Mouse (Mus musculus): ENCODE results near the gene Golga1. TPM values are rescaled to one million over a fixed set of nuclear protein-coding genes. Genes with fewer than 3 reads are reported as not detected.
"Not testable (repeated sequence)": the region's sequence is repeated elsewhere in the genome, so short reads cannot be mapped to it uniquely, and the experiment has no call there.

The Golga1 gene
- polyA plus RNA-seq, 1 experiment from 2014 or later: 27.1 TPM

DNA sequence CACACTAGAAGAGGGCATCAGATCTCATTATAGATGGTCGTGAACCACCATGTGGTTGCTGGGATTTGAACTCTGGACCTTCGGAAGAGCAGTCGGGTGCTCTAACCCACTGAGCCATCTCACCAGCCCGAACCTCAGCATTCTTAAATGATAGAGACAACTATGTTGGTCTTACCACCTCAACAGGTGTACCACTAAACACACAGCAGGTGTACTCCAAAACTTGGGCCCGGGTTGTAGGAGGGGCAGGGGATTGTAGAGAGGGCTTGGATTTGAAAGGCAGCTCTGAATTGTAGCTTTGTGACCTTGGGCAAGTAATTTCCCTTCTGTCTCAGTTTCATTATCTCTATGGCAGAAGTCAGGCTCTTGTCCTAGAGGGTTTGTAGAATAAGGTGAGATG, 55.2 kb downstream of the Golga1 start:
- not testable (repeated sequence) for H3K9me3 ChIP-seq (ENCODE audit: control insufficient read depth, low read length); H3K4me2 ChIP-seq (ENCODE audit: low read length); ATAC-seq; H3K27ac ChIP-seq (ENCODE audit: low read depth, low read length); H3K27me3 ChIP-seq (replicated peaks; ENCODE audit: control insufficient read depth, insufficient read depth, low read length); H3K4me3 ChIP-seq (ENCODE audit: low read length); H3K9ac ChIP-seq (ENCODE audit: low read depth, low read length)
- WGBS: 93% methylated on average over 5 of the region's 5 CpGs
- peaks cover 14% of the 10 kb centered on the region; the same call in 1 of the 2 replicates for H3K36me3 ChIP-seq (ENCODE audit: control insufficient read depth, insufficient read depth, low read length)
- peaks cover 31% of the 10 kb centered on the region for H3K4me1 ChIP-seq (ENCODE audit: control insufficient read depth, insufficient read depth, low read depth, low read length)

DNA sequence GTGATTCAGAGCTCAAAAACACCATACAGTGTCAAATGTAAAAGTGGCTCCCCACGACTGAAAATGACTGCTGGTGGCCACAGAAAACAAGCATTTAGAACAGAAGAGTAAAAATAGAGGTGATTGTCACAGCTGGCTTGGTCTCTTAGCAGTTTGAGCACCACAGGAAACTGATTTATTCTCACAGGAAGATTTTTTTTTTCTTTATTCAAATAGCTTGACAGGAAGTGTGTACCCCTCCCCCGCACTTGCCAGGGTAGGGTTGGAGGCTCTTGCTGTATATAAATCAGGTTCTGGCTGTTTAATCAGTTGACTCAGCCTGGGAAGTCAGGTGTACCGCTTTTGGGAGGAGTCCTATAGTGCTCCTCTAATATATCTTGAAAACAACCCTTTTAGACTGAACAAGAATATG, 56.4 kb downstream of the Golga1 start:
- Histone ChIP-seq H3K4me3 (ENCODE audit: low read length) (peak overlapping the region; percentile 84), H3K9me3 (ENCODE audit: control insufficient read depth, low read length) (no peaks in the 10 kb centered on the region), H3K27me3 (replicated peaks; ENCODE audit: control insufficient read depth, insufficient read depth, low read length) (no peaks in the 10 kb centered on the region), H3K36me3 (ENCODE audit: control insufficient read depth, insufficient read depth, low read length) (peaks cover 6% of the 10 kb centered on the region; the same call in 1 of the 2 replicates), H3K27ac (ENCODE audit: low read depth, low read length) (peak overlapping the region; percentile 88), H3K4me1 (ENCODE audit: control insufficient read depth, insufficient read depth, low read depth, low read length) (peaks cover 35% of the 10 kb centered on the region), H3K9ac (ENCODE audit: low read depth, low read length) (peak overlapping the region; percentile 95), H3K4me2 (ENCODE audit: low read length) (peak overlapping the region; percentile 95)
- ATAC-seq: no peak
- 36% methylated on average over 3 of the region's 3 CpGs for WGBS

DNA sequence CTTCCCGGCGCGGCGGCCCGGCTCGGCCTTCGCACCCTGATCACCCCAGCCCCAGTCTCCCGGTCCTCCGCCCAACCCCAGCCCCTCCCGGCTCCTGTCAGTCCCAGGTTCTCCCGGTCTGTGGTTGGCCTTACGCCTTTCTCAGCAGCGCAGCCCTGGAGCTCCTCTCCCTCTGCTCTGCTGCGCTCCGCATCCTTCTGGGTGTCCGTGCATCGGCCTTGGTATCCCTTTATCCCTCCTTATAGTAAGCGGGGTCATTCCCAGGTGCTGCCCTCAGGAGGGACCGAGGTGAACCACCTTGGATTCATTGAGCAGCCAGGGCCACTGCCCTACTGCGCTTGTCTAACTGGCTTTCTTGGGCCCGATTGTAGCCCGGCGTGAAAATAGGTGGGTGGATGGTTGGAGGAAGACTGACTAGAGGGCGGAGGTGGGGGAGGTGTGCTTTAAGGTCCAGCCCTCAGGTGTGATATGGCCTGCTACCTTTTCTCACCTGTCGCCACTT, 56.9 kb downstream of the Golga1 start:
- WGBS: 1% methylated on average over 23 of the region's 25 CpGs
- Histone ChIP-seq H3K4me3 (ENCODE audit: low read length) (peak overlapping the region; percentile 84), H3K27ac (ENCODE audit: low read depth, low read length) (peak overlapping the region; percentile 88), H3K27me3 (replicated peaks; ENCODE audit: control insufficient read depth, insufficient read depth, low read length) (no peaks in the 10 kb centered on the region), H3K9me3 (ENCODE audit: control insufficient read depth, low read length) (no peaks in the 10 kb centered on the region), H3K4me2 (ENCODE audit: low read length) (peak overlapping the region; percentile 95), H3K4me1 (ENCODE audit: control insufficient read depth, insufficient read depth, low read depth, low read length) (peaks cover 40% of the 10 kb centered on the region), H3K36me3 (ENCODE audit: control insufficient read depth, insufficient read depth, low read length) (peaks cover 6% of the 10 kb centered on the region; the same call in 1 of the 2 replicates), H3K9ac (ENCODE audit: low read depth, low read length) (peak overlapping the region; percentile 95)
- peak; percentile 41 for ATAC-seq

DNA sequence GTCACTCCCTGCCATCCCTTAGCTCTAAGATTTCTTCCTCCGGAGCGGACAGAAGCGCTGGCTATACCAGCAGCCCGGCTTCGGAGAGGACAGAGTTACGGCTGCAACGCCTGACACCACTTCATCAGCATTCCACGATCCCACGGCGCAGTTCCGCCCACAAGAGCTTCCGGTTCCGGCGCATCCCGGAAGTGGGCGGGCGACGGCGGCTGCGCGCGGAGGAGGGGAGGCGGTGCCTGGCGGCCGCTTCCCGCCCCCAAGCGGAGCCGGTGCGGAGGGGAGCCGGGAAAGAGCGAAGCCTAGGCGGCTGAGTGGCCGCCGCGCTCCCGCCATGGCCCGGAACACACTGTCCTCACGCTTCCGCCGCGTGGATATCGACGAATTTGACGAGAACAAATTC, 57.5 kb downstream of the Golga1 start:
- Histone ChIP-seq H3K27me3 (replicated peaks; ENCODE audit: control insufficient read depth, insufficient read depth, low read length) (no peaks in the 10 kb centered on the region), H3K9me3 (ENCODE audit: control insufficient read depth, low read length) (no peaks in the 10 kb centered on the region), H3K4me1 (ENCODE audit: control insufficient read depth, insufficient read depth, low read depth, low read length) (peaks cover 45% of the 10 kb centered on the region), H3K9ac (ENCODE audit: low read depth, low read length) (peak overlapping the region; percentile 95), H3K4me3 (ENCODE audit: low read length) (peak overlapping the region; percentile 84), H3K4me2 (ENCODE audit: low read length) (peak overlapping the region; percentile 95), H3K36me3 (ENCODE audit: control insufficient read depth, insufficient read depth, low read length) (peaks cover 3% of the 10 kb centered on the region; the same call in 1 of the 2 replicates), H3K27ac (ENCODE audit: low read depth, low read length) (peak overlapping the region; percentile 88)
- under 1% methylated on average over 31 of the region's 44 CpGs for WGBS
- ATAC-seq: peak; percentile 89

DNA sequence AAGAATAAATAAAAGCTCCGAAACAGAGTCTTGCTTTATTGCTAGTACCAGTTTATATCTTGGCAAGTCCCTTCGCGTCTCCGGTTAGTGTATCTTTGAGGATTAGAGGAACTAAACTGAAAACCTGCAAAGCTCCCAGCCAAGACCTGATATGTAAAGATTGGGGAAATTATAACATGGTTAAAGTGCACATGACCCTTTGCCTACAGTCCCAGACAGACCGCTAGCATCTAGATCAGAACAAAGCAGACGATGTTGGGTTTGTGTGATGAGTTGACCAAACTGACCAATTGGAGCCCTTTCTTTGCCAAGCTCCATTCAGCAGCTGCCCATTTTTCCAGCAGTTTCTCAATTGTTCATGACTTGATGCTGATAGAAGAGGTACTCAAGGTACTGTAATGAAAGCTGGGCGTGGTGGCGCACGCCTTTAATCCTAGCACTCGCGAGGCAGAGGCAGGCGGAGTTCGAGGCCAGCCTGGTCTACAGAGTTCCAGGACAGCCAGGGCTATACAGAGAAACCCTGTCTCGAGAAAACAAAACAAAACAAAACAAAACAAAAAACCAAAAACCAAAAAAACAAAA, 59.1 kb downstream of the Golga1 start:
- no peak for ATAC-seq
- H3K4me3 ChIP-seq (ENCODE audit: low read length): no peak overlapping the region
- no peak overlapping the region for H3K9ac ChIP-seq (ENCODE audit: low read depth, low read length)
- H3K36me3 ChIP-seq (ENCODE audit: control insufficient read depth, insufficient read depth, low read length): peaks cover 12% of the 10 kb centered on the region
- peak overlapping the region; percentile 67 for H3K4me2 ChIP-seq (ENCODE audit: low read length)
- H3K9me3 ChIP-seq (ENCODE audit: control insufficient read depth, low read length): no peaks in the 10 kb centered on the region
- 94% methylated on average over 14 of the region's 14 CpGs for WGBS
- H3K4me1 ChIP-seq (ENCODE audit: control insufficient read depth, insufficient read depth, low read depth, low read length): peaks cover 47% of the 10 kb centered on the region
- no peaks in the 10 kb centered on the region for H3K27me3 ChIP-seq (replicated peaks; ENCODE audit: control insufficient read depth, insufficient read depth, low read length)
- no peak overlapping the region for H3K27ac ChIP-seq (ENCODE audit: low read depth, low read length)

DNA sequence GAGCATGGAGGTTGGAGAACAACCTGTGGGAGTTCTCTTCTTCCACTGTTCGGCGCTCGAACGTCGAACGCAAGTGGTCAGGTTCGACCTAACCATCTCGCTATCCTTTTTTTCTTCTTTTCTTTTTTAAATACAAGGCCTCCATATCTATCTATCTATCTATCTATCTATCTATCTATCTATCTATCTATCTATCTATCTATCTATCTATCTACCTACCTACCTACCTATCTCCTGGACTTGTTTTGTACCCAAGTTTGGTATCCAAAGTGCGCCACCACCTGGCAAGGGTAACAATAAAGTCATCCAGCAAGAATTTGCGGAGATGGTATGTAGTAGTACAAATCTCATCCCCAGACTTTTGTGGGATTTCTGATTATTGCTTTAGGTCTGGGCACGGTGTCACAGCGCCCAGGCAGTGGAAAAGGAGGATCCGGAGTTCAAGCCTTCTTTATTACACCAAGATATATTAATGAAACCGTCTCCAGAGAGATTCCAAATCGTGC, 59.7 kb downstream of the Golga1 start, which contains the start of gene Rpl35:
Gene Rpl35 (minus strand): TSS at position 51 of the 506 bp plus-strand sequence.
- Histone ChIP-seq H3K27me3 (replicated peaks; ENCODE audit: control insufficient read depth, insufficient read depth, low read length) (no peaks in the 10 kb centered on the region), H3K9me3 (ENCODE audit: control insufficient read depth, low read length) (no peaks in the 10 kb centered on the region), H3K36me3 (ENCODE audit: control insufficient read depth, insufficient read depth, low read length) (peaks cover 18% of the 10 kb centered on the region), H3K4me1 (ENCODE audit: control insufficient read depth, insufficient read depth, low read depth, low read length) (peaks cover 45% of the 10 kb centered on the region), H3K9ac (ENCODE audit: low read depth, low read length) (peak within 1 kb of the TSS; percentile 82), H3K4me3 (ENCODE audit: low read length) (peak within 1 kb of the TSS; percentile 74), H3K4me2 (ENCODE audit: low read length) (peak within 1 kb of the TSS; percentile 83), H3K27ac (ENCODE audit: low read depth, low read length) (peak within 1 kb of the TSS; percentile 90)
- WGBS: 14% methylated on average over 15 of the region's 15 CpGs
- ATAC-seq: no peak

DNA sequence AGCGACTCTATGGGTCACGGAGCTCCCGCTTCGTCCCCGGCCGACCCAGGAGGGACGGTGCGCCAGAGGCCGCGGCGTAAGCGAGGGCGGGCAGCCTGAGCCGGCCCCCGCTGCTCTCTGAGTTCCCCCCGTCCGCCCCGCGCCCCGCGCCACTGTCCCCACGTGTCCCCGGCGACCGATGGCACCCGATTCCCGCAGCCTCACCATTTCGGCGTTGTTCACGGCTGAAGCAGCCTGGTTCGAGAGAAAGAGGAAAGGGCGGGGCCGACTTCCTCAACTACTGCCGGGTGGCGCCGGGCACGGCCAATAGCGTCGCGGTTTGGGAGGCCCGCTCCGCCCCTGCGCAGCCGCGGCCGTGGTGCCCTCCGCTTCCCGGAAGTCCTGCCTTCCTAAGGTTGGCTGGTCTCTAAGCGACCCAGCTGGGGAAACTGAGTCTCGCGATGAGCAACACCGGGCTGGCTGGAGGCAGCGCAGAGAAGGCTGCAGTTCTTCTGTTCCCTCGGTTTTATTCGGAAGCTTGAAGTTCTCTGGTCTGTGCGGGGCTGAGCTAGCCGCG, 60.4 kb downstream of the Golga1 start, which contains the start of gene Arpc5l:
Gene Arpc5l (plus strand): TSS at position 469 of the 556 bp plus-strand sequence.
- Histone ChIP-seq H3K27me3 (replicated peaks; ENCODE audit: control insufficient read depth, insufficient read depth, low read length) (no peaks in the 10 kb centered on the region), H3K9ac (ENCODE audit: low read depth, low read length) (peak within 1 kb of the TSS; percentile 82), H3K27ac (ENCODE audit: low read depth, low read length) (peak within 1 kb of the TSS; percentile 90), H3K4me3 (ENCODE audit: low read length) (peak within 1 kb of the TSS; percentile 74), H3K9me3 (ENCODE audit: control insufficient read depth, low read length) (no peaks in the 10 kb centered on the region), H3K4me1 (ENCODE audit: control insufficient read depth, insufficient read depth, low read depth, low read length) (peaks cover 41% of the 10 kb centered on the region), H3K36me3 (ENCODE audit: control insufficient read depth, insufficient read depth, low read length) (peaks cover 24% of the 10 kb centered on the region), H3K4me2 (ENCODE audit: low read length) (peak within 1 kb of the TSS; percentile 83)
- ATAC-seq: peak; percentile 87
- WGBS: 1% methylated on average over 57 of the region's 58 CpGs

DNA sequence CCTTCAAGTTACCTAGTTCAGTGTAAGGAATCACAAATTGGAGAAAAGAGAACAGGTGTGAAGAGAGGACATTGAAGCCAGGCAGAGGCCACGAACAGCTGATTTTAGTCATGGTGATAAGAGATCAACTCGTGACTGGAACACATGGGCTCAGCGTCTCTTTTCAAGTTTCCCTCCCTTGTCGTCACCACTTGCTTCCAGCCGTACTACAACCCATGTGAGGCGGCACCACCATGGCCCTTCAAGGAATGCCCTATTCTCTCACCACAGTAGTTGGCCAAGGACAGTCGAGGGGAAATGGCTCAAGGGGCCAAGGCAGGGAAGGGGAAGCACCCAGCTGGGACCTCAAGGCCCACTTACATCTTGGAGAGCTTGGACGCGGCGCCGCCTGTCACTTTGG, 61.0 kb downstream of the Golga1 start:
- peaks cover 37% of the 10 kb centered on the region for H3K4me1 ChIP-seq (ENCODE audit: control insufficient read depth, insufficient read depth, low read depth, low read length)
- H3K36me3 ChIP-seq (ENCODE audit: control insufficient read depth, insufficient read depth, low read length): peaks cover 24% of the 10 kb centered on the region
- peak overlapping the region; percentile 82 for H3K9ac ChIP-seq (ENCODE audit: low read depth, low read length)
- ATAC-seq: 0 out of 2 replicates have a peak, but pooled peaks have one; percentile 1
- H3K4me3 ChIP-seq (ENCODE audit: low read length): peak overlapping the region; percentile 74
- peak overlapping the region; percentile 90 for H3K27ac ChIP-seq (ENCODE audit: low read depth, low read length)
- WGBS: 0% methylated on average over 11 of the region's 11 CpGs
- no peaks in the 10 kb centered on the region for H3K9me3 ChIP-seq (ENCODE audit: control insufficient read depth, low read length)
- no peaks in the 10 kb centered on the region for H3K27me3 ChIP-seq (replicated peaks; ENCODE audit: control insufficient read depth, insufficient read depth, low read length)
- H3K4me2 ChIP-seq (ENCODE audit: low read length): peak overlapping the region; percentile 83

DNA sequence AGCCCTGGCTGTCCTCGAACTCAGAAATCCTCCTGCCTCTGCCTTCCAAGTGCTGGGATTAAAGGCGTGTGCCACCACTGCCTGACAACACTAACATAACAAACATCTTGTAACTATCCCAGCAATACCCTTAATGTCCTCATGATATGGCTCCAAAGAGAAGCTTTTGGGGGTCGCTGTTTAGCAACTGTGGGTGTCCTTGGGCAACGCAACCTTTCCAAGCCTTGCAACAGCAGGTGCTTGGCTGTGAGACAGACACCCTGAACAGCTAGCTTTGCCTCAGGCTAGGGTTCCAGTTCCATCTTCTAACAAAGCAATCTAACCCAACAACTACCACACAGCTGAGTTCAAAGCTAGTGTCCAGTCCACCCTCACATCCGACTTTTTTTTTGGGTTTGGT, 61.8 kb downstream of the Golga1 start:
- H3K9ac ChIP-seq (ENCODE audit: low read depth, low read length): peak overlapping the region; percentile 82
- no peak overlapping the region for H3K27ac ChIP-seq (ENCODE audit: low read depth, low read length)
- no peaks in the 10 kb centered on the region for H3K9me3 ChIP-seq (ENCODE audit: control insufficient read depth, low read length)
- no peak for ATAC-seq
- H3K4me1 ChIP-seq (ENCODE audit: control insufficient read depth, insufficient read depth, low read depth, low read length): peaks cover 30% of the 10 kb centered on the region
- WGBS: 63% methylated on average over 5 of the region's 5 CpGs
- peak overlapping the region; percentile 74 for H3K4me3 ChIP-seq (ENCODE audit: low read length)
- H3K4me2 ChIP-seq (ENCODE audit: low read length): peak overlapping the region; percentile 83
- no peaks in the 10 kb centered on the region for H3K27me3 ChIP-seq (replicated peaks; ENCODE audit: control insufficient read depth, insufficient read depth, low read length)
- H3K36me3 ChIP-seq (ENCODE audit: control insufficient read depth, insufficient read depth, low read length): peaks cover 24% of the 10 kb centered on the region
